Mouse (Mus musculus) lung, embryonic 14.5 days (tissue): ENCODE data around the gene Fxyd1. TPM values are rescaled to one million over a fixed set of nuclear protein-coding genes. Genes with fewer than 3 reads are reported as not detected.

ENCODE experiments used
- ATAC-seq: fragments of 200-750 bp; cut with Nextera tagmentation; 2 replicates; pipeline ENCODE4 v1.8.0; 2017; ENCODE audit warnings: mild to moderate bottlenecking, moderate TSS enrichment, moderate library complexity; ENCODE audit not compliant: insufficient read depth
- DNase-seq: peaks from one replicate; pipeline ENCODE4 v3.0.0-alpha.2; 2015
- H3K27ac ChIP-seq: fragments of 300-500 bp; sonication (generic); 2 replicates; pipeline ENCODE4 v1.5.1; 2014; ENCODE audit warnings: low read depth, mild to moderate bottlenecking, moderate library complexity
- H3K27me3 ChIP-seq: fragments of 300-500 bp; sonication (generic); 2 replicates; pipeline ENCODE4 v1.6.1; 2014; ENCODE audit warnings: low read length, control low read depth; ENCODE audit not compliant: insufficient read depth
- H3K36me3 ChIP-seq: fragments of 300-500 bp; sonication (generic); 2 replicates; pipeline ENCODE4 v1.6.1; 2014; ENCODE audit warnings: control low read depth; ENCODE audit not compliant: insufficient read depth
- H3K4me1 ChIP-seq: fragments of 300-500 bp; sonication (generic); 2 replicates; pipeline ENCODE4 v1.6.1; 2014; ENCODE audit warnings: antibody characterized with exemption, control low read depth; ENCODE audit not compliant: insufficient read depth
- H3K4me2 ChIP-seq: fragments of 300-500 bp; sonication (generic); 2 replicates; pipeline ENCODE4 v1.6.1; 2014; ENCODE audit warnings: mild to moderate bottlenecking
- H3K4me3 ChIP-seq: fragments of 300-500 bp; sonication (generic); 2 replicates; pipeline ENCODE4 v1.5.1; 2014; ENCODE audit warnings: low read depth, low read length
- H3K9ac ChIP-seq: fragments of 300-500 bp; sonication (generic); 2 replicates; pipeline ENCODE4 v1.6.1; 2014
- H3K9me3 ChIP-seq: fragments of 300-500 bp; sonication (generic); 2 replicates; pipeline ENCODE4 v1.6.1; 2016; ENCODE audit warnings: low read depth, low read length, control low read depth
- CTCF ChIP-seq: IDR thresholded peaks from 2 replicates; pipeline ENCODE4 v1.5.1; 2016; ENCODE audit warnings: antibody characterized with exemption, low read depth
- WGBS: fragments of 180-500 bp; shearing (Covaris S2); extraction: QIAGEN DNeasy Blood & Tissue Kit; methylation state at CpG from one replicate; pipeline ENCODE4 v1.1.7; 2014; 5-methylcytosine and 5-hydroxymethylcytosine counted together
- polyA plus RNA-seq: library from polyadenylated mRNA; unstranded; fragments of >200 nt; fragmentation: Nextera tagmentation; extraction: Ambion mirVana; gene quantifications from 2 replicates; pipeline ENCODE4 v1.2.1, GENCODE M21; 2014

Fxyd1 gene
- polyA plus RNA-seq, 1 experiment from 2014 or later: 51.4 TPM

DNA sequence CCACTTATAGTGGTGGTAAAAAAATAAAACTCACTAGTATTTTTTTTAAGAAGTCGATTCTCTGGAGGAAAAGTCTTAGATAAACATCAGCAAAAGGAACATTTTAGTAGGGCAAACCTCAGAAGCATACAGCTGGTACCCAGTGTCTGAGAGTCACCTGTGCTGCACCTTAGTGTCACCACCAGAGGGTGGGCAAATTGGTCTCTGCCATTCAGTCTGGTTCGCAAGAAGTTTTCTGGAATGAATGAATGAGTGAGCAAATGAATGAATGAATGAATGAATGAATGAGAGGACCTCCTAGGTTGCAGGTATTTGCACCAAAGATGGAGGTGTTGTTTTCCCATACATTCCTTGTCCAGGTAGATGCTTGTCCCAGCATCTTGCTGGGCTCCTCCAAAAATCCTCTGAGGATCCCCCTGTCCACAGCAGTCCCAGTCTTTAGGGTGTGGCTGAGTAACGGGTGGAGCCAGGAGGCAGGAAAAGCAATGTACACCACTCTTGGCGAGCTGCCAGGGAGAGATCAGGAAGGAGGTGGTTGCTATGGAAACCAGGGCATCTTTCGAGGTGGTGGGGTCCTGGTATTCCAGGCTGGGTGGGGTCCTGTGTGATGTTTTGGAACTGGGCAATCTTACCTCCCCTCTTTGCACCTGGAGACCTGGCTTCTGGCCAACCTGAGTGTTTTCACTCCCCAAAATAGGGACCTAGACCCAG lies 7.7 kb downstream of the Fxyd1 start:
- H3K9me3 ChIP-seq: no peaks in the 10 kb centered on the region
- WGBS: 17% methylated on average over 5 of the region's 5 CpGs
- no peak overlapping the region for H3K9ac ChIP-seq
- H3K27ac ChIP-seq: no peak overlapping the region
- 0 out of 2 replicates have a peak overlapping the region, but pooled peaks have one; percentile 1 for H3K4me3 ChIP-seq
- DNase-seq (peak; percentile 70), ATAC-seq (no peak)
- peaks cover 51% of the 10 kb centered on the region for H3K27me3 ChIP-seq
- TF ChIP-seq CTCF: no peak
- peak overlapping the region; percentile 51 for H3K4me2 ChIP-seq
- H3K4me1 ChIP-seq: peaks cover 20% of the 10 kb centered on the region
- no peaks in the 10 kb centered on the region for H3K36me3 ChIP-seq

DNA sequence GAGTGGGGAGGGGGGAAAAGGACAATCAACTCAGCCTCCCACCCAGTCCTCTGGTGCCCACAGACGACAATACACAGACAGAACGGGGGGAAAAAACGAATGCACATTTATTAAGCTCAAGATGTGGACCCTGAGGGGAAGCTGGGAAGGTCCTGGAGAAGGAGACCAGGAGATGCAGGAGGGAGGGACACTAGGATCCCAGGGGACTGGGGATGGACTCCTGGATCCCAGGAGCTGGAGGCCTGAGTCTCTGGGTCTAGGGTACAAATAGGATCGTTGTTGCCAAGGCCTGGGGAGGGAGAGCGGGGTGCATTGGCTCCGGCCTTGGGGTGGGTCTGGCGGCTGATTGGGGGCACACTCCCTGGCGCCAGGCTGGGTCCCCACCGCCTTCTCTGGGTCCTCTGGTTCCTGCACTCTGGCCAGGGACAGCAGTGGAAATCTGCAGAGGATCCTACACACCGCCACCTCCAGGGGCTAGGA lies 14.5 kb downstream of the Fxyd1 start, which contains the start of gene Fxyd5:
Gene Fxyd5, minus strand, starts transcription at position 51 of the 480 bp plus-strand sequence.
- Histone ChIP-seq H3K27me3 (peaks cover 16% of the 10 kb centered on the region), H3K4me3 (peak within 1 kb of the TSS; percentile 30), H3K36me3 (no peaks in the 10 kb centered on the region), H3K9ac (peak within 1 kb of the TSS; percentile 36), H3K4me1 (no peaks in the 10 kb centered on the region), H3K4me2 (peak within 1 kb of the TSS; percentile 62), H3K9me3 (no peaks in the 10 kb centered on the region), H3K27ac (peak within 1 kb of the TSS; percentile 9; the same call in 1 of the 2 replicates)
- DNase-seq (no peak), ATAC-seq (no peak)
- WGBS: 44% methylated on average over 10 of the region's 10 CpGs
- TF ChIP-seq CTCF: no peak

DNA sequence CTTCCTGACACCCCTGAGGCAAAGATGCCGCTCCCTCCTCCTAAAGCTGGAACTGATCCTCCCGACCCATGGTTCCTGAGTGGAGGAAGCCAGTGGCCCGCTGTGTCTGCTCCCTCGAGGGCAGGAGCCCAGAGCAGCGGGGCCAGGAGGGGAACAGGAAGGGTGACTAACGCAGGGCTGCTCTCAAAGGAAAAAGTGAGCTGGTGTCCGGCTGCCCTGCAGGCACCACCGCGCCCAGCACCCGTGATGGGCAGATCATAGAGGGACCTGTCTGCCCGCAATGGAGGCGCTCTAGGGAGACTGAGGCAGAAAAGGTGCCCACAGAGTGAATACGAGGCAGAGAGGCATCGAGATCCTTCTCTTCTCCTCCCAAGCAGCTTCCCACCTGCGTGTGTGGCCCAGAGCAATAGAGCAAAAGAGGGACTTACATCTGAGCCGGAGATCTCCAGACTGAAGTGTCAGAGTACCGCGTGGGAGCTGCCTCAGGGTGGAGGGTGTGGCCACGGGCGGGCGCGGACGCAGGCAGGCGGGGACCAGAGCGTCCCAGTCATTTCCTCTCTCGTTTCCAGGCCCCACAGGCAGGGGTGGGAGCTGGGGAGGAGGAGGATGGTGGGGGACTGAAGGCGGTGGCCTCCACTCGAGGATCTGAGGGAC lies 15.2 kb downstream of the Fxyd1 start:
- Histone ChIP-seq H3K4me1 (no peaks in the 10 kb centered on the region), H3K4me2 (peak overlapping the region; percentile 62), H3K27ac (peak overlapping the region; percentile 9; the same call in 1 of the 2 replicates), H3K36me3 (no peaks in the 10 kb centered on the region), H3K27me3 (peaks cover 16% of the 10 kb centered on the region), H3K9me3 (no peaks in the 10 kb centered on the region), H3K9ac (peak overlapping the region; percentile 36), H3K4me3 (peak overlapping the region; percentile 30)
- TF ChIP-seq CTCF: no peak
- ATAC-seq: peak; percentile 73
- peak; percentile 50 for DNase-seq
- WGBS: 4% methylated on average over 28 of the region's 28 CpGs

DNA sequence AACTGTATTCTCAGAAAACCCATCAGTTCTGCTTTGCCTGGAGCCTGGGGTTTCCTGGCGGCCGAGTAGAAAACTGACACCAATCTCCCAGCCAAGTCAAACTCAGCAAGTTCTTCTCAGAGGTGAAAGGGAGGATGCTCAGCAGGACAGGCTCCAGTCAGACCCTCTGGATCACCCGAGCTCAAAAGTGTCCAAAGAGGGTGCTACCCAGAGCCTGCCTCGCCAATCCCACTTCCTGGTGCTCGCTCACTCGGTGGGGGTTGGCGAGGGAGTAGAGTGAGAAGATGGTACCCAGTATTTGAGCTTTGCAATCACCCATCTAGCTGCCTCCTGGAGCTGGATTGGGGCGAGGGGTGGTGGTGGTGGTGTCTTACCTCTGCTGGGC lies 16.0 kb downstream of the Fxyd1 start:
- Histone ChIP-seq H3K9ac (0 out of 2 replicates have a peak overlapping the region, but pooled peaks have one; percentile 36), H3K9me3 (no peaks in the 10 kb centered on the region), H3K36me3 (no peaks in the 10 kb centered on the region), H3K27ac (no peak overlapping the region), H3K4me3 (peak overlapping the region; percentile 30; the same call in 1 of the 2 replicates), H3K4me1 (no peaks in the 10 kb centered on the region), H3K27me3 (peaks cover 16% of the 10 kb centered on the region), H3K4me2 (peak overlapping the region; percentile 62)
- ATAC-seq (no peak), DNase-seq (no peak)
- WGBS: 43% methylated on average over 8 of the region's 8 CpGs
- TF ChIP-seq CTCF: no peak

DNA sequence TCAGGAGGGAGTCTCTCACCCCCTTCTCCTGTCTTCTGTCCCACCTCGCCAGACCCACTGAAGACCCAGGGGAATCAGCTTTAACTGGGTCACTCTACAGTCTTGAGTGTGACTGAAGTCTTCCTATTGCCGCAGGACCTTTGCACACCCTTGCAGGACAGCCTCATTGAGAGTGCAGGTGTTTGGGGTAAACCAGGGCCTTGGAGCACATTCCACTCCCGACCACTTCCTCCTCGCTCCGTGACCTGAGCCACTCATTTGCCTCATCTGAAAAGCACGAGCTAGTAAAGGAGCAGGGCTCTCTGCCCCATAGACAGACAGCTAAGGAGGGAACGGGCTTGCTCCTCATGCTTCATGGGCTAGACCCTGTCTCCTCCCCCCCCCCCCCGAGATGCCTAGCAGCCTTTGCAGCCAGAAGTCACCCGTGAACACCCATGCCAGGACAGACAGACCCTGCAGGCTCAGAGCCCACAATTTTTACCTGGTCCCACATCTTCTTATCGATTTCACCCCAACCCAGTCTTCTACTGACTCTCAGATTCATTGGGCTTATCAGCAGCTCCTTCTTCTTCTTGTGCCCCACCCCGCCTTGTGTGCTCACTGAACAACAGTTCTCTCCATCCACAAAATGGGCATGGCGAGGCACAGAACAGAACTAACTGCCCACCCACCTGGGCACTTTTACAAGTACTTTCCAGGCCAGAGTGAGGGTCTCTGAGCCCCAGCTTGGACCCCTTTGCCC lies 16.5 kb downstream of the Fxyd1 start:
- Histone ChIP-seq H3K9me3 (no peaks in the 10 kb centered on the region), H3K4me2 (no peak overlapping the region; the same call in 1 of the 2 replicates), H3K4me3 (no peak overlapping the region), H3K9ac (no peak overlapping the region), H3K4me1 (no peaks in the 10 kb centered on the region), H3K36me3 (no peaks in the 10 kb centered on the region), H3K27ac (no peak overlapping the region), H3K27me3 (peaks cover 16% of the 10 kb centered on the region)
- no peak for TF ChIP-seq CTCF
- no peak for ATAC-seq
- 69% methylated on average over 11 of the region's 12 CpGs for WGBS
- no peak for DNase-seq

DNA sequence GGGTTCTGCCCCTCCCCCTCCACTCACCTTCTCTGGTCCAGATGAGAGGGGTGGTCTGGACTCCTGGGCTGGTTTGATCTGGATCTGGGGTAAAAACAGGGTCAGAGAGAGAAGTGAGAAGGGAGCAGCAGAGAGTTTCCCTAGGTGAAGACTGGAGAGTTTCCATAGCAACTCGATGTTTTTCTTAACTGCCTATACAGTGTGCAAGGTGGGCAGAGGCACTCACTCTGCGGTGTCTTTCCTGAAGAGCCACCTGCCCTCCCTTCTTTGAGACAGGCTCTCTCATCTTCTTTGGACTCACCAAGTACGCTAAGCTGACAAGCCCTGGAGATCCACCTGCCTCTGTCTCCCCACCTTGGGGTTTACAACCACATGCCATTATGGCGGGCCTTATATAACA lies 18.0 kb downstream of the Fxyd1 start:
- Histone ChIP-seq H3K9ac (no peak overlapping the region), H3K36me3 (no peaks in the 10 kb centered on the region), H3K9me3 (no peaks in the 10 kb centered on the region), H3K27me3 (peaks cover 16% of the 10 kb centered on the region), H3K4me3 (no peak overlapping the region), H3K4me1 (no peaks in the 10 kb centered on the region), H3K4me2 (no peak overlapping the region), H3K27ac (no peak overlapping the region)
- DNase-seq (no peak), ATAC-seq (no peak)
- 82% methylated on average over 4 of the region's 4 CpGs for WGBS
- no peak for TF ChIP-seq CTCF
